Mouse (Mus musculus): ENCODE data around the gene Fcgrt.
"Not testable (repeated sequence)": the region's sequence is repeated elsewhere in the genome, so short reads cannot be mapped to it uniquely, and the experiment has no call there.

Gene Fcgrt

DNA sequence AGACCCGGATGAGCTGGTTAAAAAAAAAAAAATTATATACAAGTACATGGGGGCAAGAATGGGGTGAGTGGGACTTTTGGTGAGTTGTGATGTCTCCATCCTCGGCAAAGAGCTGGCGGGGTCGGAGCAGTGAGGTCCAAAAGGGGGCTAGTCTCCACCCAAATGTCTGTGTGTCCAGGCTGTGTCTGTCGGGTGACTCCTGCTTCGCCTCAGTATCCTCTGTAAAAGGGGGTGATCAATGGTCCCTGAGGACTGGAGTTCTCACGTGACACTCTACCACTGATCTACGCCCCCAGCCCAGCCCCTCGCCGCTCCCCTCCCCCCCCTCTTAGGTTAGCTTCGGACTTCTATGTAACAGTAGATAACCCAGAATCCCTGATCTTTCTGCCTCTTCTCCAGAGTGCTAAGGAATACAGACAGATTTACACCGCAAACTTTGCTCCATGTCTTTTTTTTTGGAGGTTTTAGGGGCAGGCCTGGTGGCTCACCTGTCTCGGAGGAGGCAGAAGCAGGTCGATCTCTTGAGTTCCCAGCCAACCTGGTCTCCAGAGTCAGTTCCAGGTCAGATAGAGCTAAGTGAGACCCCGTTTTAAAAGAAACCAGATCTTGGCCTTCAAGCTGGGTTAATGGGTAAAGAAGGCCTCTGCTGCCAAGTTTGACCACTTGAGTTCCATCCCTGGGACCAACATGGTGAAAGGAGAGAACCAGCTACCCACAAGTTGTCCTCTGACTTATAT lies 26.3 kb upstream of the Fcgrt start:
- DNase-seq (ENCODE audit: low spot score in 2 of 2), result no peak

DNA sequence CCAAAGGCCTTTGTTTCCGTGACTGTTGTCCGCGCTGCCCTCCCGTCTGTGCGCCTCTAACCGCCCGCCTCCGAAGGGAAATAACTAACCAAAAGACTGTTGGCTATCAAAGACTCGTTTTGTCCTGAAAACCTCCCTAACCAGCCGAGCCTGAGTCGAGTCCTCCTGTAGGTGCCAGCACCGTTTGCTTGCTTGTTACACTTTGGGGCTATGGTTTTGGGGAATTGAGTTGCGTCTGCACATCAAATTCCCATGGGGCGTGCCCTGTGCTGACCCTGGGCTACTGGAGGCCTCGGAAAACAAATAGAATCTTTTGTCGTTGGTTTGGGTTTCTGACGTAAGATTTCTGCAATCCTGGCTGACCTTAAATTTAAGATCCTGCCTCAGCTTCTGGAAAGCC lies 25.7 kb upstream of the Fcgrt start:
- DNase-seq (ENCODE audit: low spot score in 2 of 2), result no peak

GRCm38 (mm10) chr7:45128624-45129246 lies 25.1 kb upstream of the Fcgrt start, which contains the start of gene Rpl13a:
Gene Rpl13a (minus strand): TSS chr7:45128761.
- peak; percentile 99 for DNase-seq (ENCODE audit: low spot score in 2 of 2)

DNA sequence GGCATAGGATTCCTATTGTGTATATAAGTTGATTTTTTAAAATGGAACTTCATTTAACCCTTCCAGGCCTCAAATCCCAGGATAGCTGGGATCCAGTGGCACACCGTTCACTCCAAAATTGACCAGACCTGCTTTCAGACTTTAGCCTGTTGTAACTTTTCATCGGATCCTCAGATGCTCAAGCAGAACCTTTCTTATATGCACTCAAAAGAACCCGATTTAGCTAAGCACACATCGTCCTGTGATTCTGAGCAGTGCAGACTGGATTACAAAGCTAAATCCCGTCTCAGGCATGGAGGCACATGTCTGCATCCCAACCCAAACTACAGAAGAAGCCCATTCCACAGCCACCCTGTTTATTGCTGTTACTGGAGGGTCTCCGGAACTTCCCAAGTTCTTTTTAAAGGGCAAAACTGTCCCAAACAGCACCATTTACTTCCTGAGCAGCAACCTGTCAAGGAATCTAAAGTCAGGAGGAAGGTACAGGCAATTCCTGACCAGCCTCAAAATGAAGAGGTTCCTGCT lies 24.1 kb upstream of the Fcgrt start:
- DNase-seq (ENCODE audit: low spot score in 2 of 2), result no peak

DNA sequence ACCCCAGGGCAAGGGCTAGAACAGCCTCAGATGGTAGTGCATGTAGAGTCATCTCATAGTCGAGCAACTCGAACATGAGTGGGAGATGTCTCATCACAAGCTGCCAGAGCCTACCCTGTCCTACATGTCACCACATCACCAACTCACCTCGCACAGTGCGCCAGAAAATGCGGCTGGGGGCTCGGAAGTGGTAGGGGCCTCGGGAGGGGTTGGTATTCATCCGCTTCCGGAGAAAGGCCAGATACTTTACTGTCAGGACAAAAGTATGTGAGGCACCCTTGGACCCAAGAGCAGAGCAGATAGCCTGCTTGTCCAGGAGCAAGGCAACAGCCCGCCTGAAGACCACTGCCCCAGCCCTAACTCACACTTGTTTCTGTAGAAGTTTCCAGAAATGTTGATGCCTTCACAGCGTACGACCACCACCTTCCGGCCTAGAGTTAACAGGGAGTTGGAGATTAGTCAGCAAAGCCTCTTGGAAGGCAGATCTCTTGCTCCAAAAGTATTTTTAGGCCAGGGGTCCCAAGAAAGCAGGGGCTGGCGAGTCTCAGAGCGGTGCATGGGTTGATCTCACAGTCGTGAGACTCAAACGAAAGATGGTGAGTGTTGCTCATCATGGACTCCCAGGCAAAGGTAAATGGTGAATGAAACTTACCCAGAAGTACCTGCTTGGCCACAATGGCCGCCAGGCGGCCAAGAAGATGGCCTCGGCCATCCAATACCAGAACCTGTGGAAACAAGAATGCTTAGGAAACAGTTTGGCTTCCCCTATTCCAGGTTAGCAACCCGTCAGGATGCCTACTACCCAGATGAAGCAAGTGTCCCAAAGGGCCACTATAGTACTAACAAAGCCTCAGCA lies 23.4 kb upstream of the Fcgrt start:
- DNase-seq (ENCODE audit: low spot score in 2 of 2), result no peak

GRCm38 (mm10) chr7:45126147-45126843 lies 22.6 kb upstream of the Fcgrt start:
- DNase-seq (ENCODE audit: low spot score in 2 of 2), result no peak

DNA sequence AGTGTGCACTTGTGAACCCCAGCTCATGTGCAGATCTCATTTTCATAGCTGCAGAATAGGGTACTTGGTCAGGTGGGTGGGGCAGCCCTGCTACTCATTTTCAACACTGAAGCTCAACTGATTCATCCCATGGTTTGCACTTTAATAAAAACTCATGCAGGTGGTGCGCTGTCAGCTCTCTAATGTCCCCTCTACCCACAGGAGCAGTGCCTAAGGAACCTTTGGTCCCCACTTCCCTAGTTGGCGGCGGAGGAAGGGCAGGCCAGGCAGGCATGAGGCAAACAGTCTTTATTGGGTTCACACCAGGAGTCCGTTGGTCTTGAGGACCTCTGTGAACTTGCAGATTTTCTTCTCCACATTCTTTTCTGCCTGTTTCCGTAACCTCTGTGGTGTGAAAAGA lies 22.0 kb upstream of the Fcgrt start:
- not testable (repeated sequence) for DNase-seq (ENCODE audit: low spot score in 2 of 2)

DNA sequence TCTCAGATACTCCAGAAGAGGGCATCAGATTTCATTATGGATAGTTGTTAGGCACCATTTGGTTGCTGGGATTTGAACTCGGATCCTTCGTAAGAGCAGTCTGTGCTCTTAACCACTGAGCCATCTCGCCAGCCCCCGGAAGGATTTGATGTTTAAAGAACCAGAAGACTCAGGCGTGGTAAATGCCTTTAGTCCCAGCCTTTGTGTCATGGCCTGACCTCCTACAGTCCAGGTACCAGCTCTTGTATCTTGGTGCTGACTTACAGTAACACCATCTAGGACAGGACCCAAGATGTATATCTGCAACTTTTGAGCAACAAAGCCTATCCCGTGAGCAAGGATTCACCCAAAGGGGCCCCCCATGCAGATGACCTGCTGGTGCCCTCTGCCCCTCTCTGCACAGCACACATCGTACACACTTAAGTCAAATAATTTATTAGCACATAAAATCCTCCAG lies 21.5 kb upstream of the Fcgrt start:
- no peak for DNase-seq (ENCODE audit: low spot score in 2 of 2)

- DNase-seq (ENCODE audit: low spot score in 2 of 2), result peak; percentile 97 to 98
Measured at GRCm38 (mm10) chr7:45124224-45125143, 20.8 kb upstream of the Fcgrt start, which contains the start of gene Rps11. Gene Rps11 (minus strand): TSS chr7:45124439.

DNA sequence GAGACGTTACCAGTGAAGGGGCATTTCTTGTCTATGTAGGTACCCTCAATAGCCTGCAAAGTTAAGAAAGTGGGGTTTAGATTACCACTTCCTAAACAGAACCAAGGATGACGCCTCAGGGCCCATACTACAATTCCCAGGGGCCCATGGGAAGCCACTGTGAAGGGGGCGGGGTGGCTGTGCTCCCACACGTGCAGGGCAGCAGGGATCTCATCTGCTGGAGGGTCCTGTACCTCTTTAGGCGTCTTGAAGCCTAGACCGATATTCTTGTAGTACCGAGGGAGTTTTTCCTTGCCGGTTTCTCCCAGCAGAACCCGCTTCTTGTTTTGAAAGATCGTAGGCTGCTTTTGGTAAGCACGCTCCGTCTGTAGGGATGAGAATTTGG lies 19.5 kb upstream of the Fcgrt start:
- no peak for DNase-seq (ENCODE audit: low spot score in 2 of 2)

DNA sequence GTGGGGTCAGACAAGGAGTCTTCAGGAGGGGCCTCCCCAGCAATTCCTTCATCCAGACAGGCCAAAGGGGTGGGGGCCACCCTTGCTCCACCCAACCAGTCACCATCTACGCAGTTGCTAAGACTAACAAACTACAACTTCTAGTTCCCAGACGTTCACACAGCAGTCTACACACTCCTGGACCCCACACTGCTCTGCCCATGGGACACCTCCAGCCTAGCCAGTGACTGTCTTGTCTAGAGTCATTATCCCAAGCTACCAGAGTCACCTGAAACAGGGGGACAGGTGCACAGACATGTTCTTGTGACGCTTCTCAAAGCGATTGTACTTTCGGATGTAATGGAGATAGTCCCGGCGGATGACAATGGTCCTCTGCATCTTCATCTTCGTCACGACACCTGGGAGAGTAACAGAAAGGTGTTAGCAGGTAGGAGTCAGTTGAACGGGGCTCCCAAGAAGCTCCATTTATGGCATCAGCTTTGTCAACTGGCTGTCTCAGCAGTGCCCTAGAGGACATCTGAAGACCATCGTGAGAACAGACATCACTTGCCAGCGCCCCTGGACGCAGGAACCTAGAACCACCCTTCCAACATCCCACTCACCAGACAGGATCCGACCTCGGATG lies 19.0 kb upstream of the Fcgrt start:
- DNase-seq (ENCODE audit: low spot score in 2 of 2), result no peak

GRCm38 (mm10) chr7:45121966-45122365 lies 18.3 kb upstream of the Fcgrt start:
- DNase-seq (ENCODE audit: low spot score in 2 of 2), result no peak

GRCm38 (mm10) chr7:45121404-45121803 lies 17.8 kb upstream of the Fcgrt start:
- DNase-seq (ENCODE audit: low spot score in 2 of 2), result peak; percentile 60 to 75

DNA sequence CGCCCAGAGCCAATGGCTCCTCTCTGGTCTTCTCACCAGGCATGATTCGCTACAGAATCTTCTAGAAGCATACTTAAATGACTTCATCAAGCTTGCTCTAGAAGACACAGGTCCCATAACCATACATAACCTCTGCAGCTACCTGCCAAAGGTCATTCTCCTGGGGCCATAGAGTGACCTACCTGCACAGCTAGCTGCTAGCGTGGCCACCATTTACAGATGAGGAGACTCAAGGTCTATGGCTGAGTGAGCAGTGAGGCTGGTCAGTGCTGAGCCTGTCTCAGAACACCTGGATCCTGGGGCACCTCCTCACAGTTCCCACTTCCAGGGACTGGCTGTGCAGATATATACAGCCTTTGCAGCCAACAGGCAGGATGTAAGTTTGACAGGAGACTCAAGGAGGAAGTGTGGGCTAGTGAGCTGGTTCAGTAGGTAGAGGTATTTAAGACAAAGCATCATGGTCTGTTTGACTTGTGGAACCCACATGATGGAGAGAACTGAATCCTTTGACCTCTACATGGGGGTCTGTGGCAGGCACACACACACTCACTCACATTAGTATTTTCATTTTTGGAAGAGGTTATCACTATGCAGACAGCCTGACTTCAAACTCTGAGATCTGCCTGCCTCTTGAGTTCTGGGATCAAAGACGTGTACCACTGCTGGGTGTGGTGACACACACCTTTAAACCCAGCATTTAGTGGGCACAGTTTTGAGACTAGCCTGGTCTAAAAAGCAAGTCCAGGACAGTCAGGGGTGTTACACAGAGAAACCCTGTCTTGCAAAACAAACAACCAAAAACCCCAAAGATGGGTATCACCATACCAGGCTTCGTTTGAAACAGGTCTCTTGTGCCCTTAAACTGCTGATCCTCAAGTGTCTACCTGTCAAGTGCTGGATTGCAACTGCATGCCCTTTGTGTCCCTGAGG lies 16.4 kb upstream of the Fcgrt start:
- no peak for DNase-seq (ENCODE audit: low spot score in 2 of 2)

- DNase-seq (ENCODE audit: low spot score in 2 of 2), result no peak
Measured at GRCm38 (mm10) chr7:45118336-45118735, 14.7 kb upstream of the Fcgrt start.

- no peak for DNase-seq (ENCODE audit: low spot score in 2 of 2)
Measured at GRCm38 (mm10) chr7:45117566-45117965, 13.9 kb upstream of the Fcgrt start.

- no peak for DNase-seq (ENCODE audit: low spot score in 2 of 2)
Measured at GRCm38 (mm10) chr7:45113476-45113875, 9.8 kb upstream of the Fcgrt start.

- DNase-seq (ENCODE audit: low spot score in 2 of 2), result no peak
Measured at GRCm38 (mm10) chr7:45112529-45112928, 8.9 kb upstream of the Fcgrt start.

DNA sequence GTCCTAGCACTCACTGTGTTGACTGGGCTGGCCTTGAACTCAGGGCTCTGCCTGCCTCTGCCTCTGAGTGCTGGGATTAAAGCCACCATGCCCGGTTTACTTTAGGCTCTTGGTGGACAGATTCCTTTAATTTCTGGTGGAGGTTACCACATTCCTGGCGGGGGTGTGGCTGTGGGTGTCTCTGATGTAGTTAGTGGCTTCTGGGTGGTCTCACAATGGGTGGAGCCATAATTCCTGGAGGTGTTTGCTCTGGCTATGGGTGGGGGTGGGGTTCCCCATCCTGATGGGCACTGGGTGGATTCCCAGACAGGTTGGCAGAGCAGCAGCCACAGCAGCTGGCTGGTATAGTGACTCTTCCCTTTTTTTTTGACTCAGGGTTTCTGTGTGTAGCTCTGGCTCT lies 8.3 kb upstream of the Fcgrt start:
- DNase-seq (ENCODE audit: low spot score in 2 of 2), result no peak
